In the genomic region with DNA sequence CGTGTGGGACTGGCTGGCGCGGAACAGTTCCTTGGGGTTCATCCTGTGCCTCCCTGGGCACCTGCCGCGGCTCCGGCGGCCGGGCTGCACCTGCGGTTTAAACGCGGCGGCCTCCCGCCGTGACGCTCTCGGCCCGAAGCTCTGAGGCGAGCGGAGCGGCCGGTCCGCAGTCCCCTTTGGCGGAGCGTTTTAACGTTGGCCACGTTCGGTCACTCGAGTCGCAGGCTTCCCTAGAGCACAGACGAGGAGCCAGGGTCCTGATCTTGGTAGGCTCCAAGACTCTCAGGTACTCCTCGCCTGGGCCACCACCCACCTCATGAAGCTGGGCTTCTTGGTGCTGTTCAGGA, we compare ENCODE assay signal across 8 mouse cellular contexts. TPM values are rescaled to one million over a fixed set of nuclear protein-coding genes. Genes with fewer than 3 reads are reported as not detected.
DNase-seq lines count a peak whose midpoint lies in the region; ATAC-seq and TF ChIP-seq lines count a peak whose summit lies in the region.

No protein-coding gene starts in this region.

- no peak for TF ChIP-seq CTCF in kidney, adult 2 months (conservative IDR thresholded peaks at IDR 0.05; ENCODE audit: insufficient read depth, insufficient read length, low read depth, low read length)
- no peak for TF ChIP-seq CTCF in G1E (IDR thresholded peaks at IDR 0.05; ENCODE audit: low read depth, low read length)

- no peak overlapping the region for H3K27ac ChIP-seq in kidney, adult 2 months (ENCODE audit: insufficient read depth, low read depth, low read length)
- peak overlapping the region; percentile 74 for H3K27ac ChIP-seq in forebrain, embryonic 12.5 days
- H3K27ac ChIP-seq in neural tube, embryonic 14.5 days (ENCODE audit: low read depth, low read length), result 0 out of 2 replicates have a peak overlapping the region, but pooled peaks have one; percentile 39

- no peak for TF ChIP-seq POLR2A in kidney, adult 2 months (IDR thresholded peaks at IDR 0.05; ENCODE audit: low read depth, low read length)

- H3K9ac ChIP-seq in forebrain, embryonic 12.5 days, result peak overlapping the region; percentile 95
- H3K9ac ChIP-seq in neural tube, embryonic 14.5 days (replicated peaks; ENCODE audit: low read depth, low read length), result peak overlapping the region; percentile 94

- peak overlapping the region; percentile 78 for H3K4me3 ChIP-seq in kidney, adult 2 months (ENCODE audit: insufficient read depth, low read depth, low read length)
- peak overlapping the region; percentile 99 for H3K4me3 ChIP-seq in G1E (ENCODE audit: low read depth, low read length)
- H3K4me3 ChIP-seq in forebrain, embryonic 12.5 days (replicated peaks), result peak overlapping the region; percentile 98
- H3K4me3 ChIP-seq in neural tube, embryonic 14.5 days (ENCODE audit: low read depth, low read length), result peak overlapping the region; percentile 97

- DNase-seq in kidney, adult 2 months, result no peak
- DNase-seq in kidney, postnatal 4 days, result no peak
- DNase-seq in G1E (ENCODE audit: low spot score) (no peak), liver (peak; percentile 35)
- no peak for DNase-seq in right cerebral cortex, adult 2 months (ENCODE audit: low spot score in 2 of 2)
- DNase-seq in urinary bladder, adult 18-20 months (ENCODE audit: low spot score in 2 of 2), result no peak

- peak overlapping the region; percentile 95 for H3K4me2 ChIP-seq in forebrain, embryonic 12.5 days
- H3K4me2 ChIP-seq in neural tube, embryonic 14.5 days (ENCODE audit: low read depth, low read length), result peak overlapping the region; percentile 74

- no peaks in the 10 kb centered on the region for H3K36me3 ChIP-seq in kidney, adult 2 months (ENCODE audit: control insufficient read depth, insufficient read depth, low read length)
- H3K36me3 ChIP-seq in G1E (replicated peaks), result peaks cover 40% of the 10 kb centered on the region
- H3K36me3 ChIP-seq in forebrain, embryonic 12.5 days (replicated peaks), result peaks cover 35% of the 10 kb centered on the region
- H3K36me3 ChIP-seq in neural tube, embryonic 14.5 days (ENCODE audit: control insufficient read depth, insufficient read depth, low read length), result peaks cover 30% of the 10 kb centered on the region

- H3K4me1 ChIP-seq in kidney, adult 2 months (ENCODE audit: control insufficient read depth, insufficient read depth, low read length), result peaks cover 3% of the 10 kb centered on the region; the same call in 1 of the 2 replicates
- peaks cover 50% of the 10 kb centered on the region for H3K4me1 ChIP-seq in G1E (ENCODE audit: insufficient read depth, low read depth, low read length)
- peaks cover 16% of the 10 kb centered on the region for H3K4me1 ChIP-seq in forebrain, embryonic 12.5 days
- peaks cover 14% of the 10 kb centered on the region for H3K4me1 ChIP-seq in neural tube, embryonic 14.5 days (ENCODE audit: control insufficient read depth, insufficient read depth, low read length)

- ATAC-seq in G1E (ENCODE audit: extremely low read depth, insufficient number of reproducible peaks, low FRiP score, poor library complexity, severe bottlenecking), result no peak
- ATAC-seq in forebrain, embryonic 12.5 days (ENCODE audit: low FRiP score), result 0 out of 2 replicates have a peak, but pooled peaks have one; percentile 14
- peak; percentile 19 for ATAC-seq in neural tube, embryonic 14.5 days (ENCODE audit: low read depth)

- H3K27me3 ChIP-seq in kidney, adult 2 months (replicated peaks; ENCODE audit: control insufficient read depth, insufficient read depth, low read length), result no peaks in the 10 kb centered on the region
- no peaks in the 10 kb centered on the region for H3K27me3 ChIP-seq in G1E (ENCODE audit: insufficient read depth, low read length)
- peaks cover 6% of the 10 kb centered on the region for H3K27me3 ChIP-seq in forebrain, embryonic 12.5 days
- H3K27me3 ChIP-seq in neural tube, embryonic 14.5 days (ENCODE audit: control insufficient read depth, insufficient read depth, low read length), result no peaks in the 10 kb centered on the region

- H3K9me3 ChIP-seq in G1E (replicated peaks), result no peaks in the 10 kb centered on the region
- no peaks in the 10 kb centered on the region for H3K9me3 ChIP-seq in forebrain, embryonic 12.5 days
- no peaks in the 10 kb centered on the region for H3K9me3 ChIP-seq in neural tube, embryonic 14.5 days (ENCODE audit: control insufficient read depth, low read length)

- under 1% methylated on average over 31 of the region's 31 CpGs for WGBS in kidney, adult 2 months
- under 1% methylated on average over 31 of the region's 31 CpGs for WGBS in forebrain, embryonic 12.5 days
- 0% methylated on average over 31 of the region's 31 CpGs for WGBS in neural tube, embryonic 14.5 days

RNA-seq across cellular contexts. Expression of a gene that starts 0.6 kb away (rescaled TPM):
- polyA plus RNA-seq in kidney, adult 2 months (2012; rRNA removed), result 5.1 and 6.3 TPM in 2 replicates
- total RNA-seq in G1E (2014; fragmentation: Nextera tagmentation), result 14.8 and 18.0 TPM in 2 replicates
- 23.5 and 37.0 TPM in 2 replicates for total RNA-seq in G1E (2017)
- polyA plus RNA-seq in G1E (2012), result 19.8 and 21.2 TPM in 2 replicates
- 21.8 and 21.9 TPM in 2 replicates for polyA plus RNA-seq in forebrain, embryonic 12.5 days (2016; fragmentation: Nextera tagmentation; extraction: Ambion mirVana)
- polyA plus RNA-seq in neural tube, embryonic 14.5 days (2014; fragmentation: Nextera tagmentation; extraction: Ambion mirVana), result 18.1 and 26.0 TPM in 2 replicates

RNA-seq across cellular contexts. Expression of a gene that starts 12.0 kb away (rescaled TPM):
- 13.0 and 14.1 TPM in 2 replicates for polyA plus RNA-seq in kidney, adult 2 months (2012; rRNA removed)
- 22.0 and 25.6 TPM in 2 replicates for total RNA-seq in G1E (2014; fragmentation: Nextera tagmentation)
- total RNA-seq in G1E (2017), result 19.8 and 25.1 TPM in 2 replicates
- 25.1 and 29.4 TPM in 2 replicates for polyA plus RNA-seq in G1E (2012)
- polyA plus RNA-seq in forebrain, embryonic 12.5 days (2016; fragmentation: Nextera tagmentation; extraction: Ambion mirVana), result 31.2 and 34.1 TPM in 2 replicates
- 34.0 and 39.6 TPM in 2 replicates for polyA plus RNA-seq in neural tube, embryonic 14.5 days (2014; fragmentation: Nextera tagmentation; extraction: Ambion mirVana)

RNA-seq across cellular contexts. Expression of a gene that starts 15.1 kb away (rescaled TPM):
- polyA plus RNA-seq in kidney, adult 2 months (2012; rRNA removed), result 85.7 and 107 TPM in 2 replicates
- total RNA-seq in G1E (2014; fragmentation: Nextera tagmentation) (21.8 and 41.1 TPM in 2 replicates), G1E (2017) (51.1 and 69.4 TPM in 2 replicates)
- 45.7 and 51.6 TPM in 2 replicates for polyA plus RNA-seq in G1E (2012)
- polyA plus RNA-seq in forebrain, embryonic 12.5 days (2016; fragmentation: Nextera tagmentation; extraction: Ambion mirVana), result 15.2 and 17.4 TPM in 2 replicates
- 30.2 and 31.6 TPM in 2 replicates for polyA plus RNA-seq in neural tube, embryonic 14.5 days (2014; fragmentation: Nextera tagmentation; extraction: Ambion mirVana)

RNA-seq across cellular contexts. Expression of a gene that starts 24.7 kb away (rescaled TPM):
- polyA plus RNA-seq in kidney, adult 2 months (2012; rRNA removed), result 55.8 and 66.0 TPM in 2 replicates
- 41.6 and 51.5 TPM in 2 replicates for total RNA-seq in G1E (2014; fragmentation: Nextera tagmentation)
- total RNA-seq in G1E (2017), result 128 and 162 TPM in 2 replicates
- 25.0 and 55.2 TPM in 2 replicates for polyA plus RNA-seq in G1E (2012)
- polyA plus RNA-seq in forebrain, embryonic 12.5 days (2016; fragmentation: Nextera tagmentation; extraction: Ambion mirVana), result 132 and 143 TPM in 2 replicates
- polyA plus RNA-seq in neural tube, embryonic 14.5 days (2014; fragmentation: Nextera tagmentation; extraction: Ambion mirVana), result 173 and 181 TPM in 2 replicates

RNA-seq across cellular contexts. Expression of a gene that starts 25.7 kb away (rescaled TPM):
- 22.4 and 24.1 TPM in 2 replicates for polyA plus RNA-seq in kidney, adult 2 months (2012; rRNA removed)
- 33.9 and 34.0 TPM in 2 replicates for total RNA-seq in G1E (2014; fragmentation: Nextera tagmentation)
- 38.6 and 45.5 TPM in 2 replicates for total RNA-seq in G1E (2017)
- 3.9 and 5.2 TPM in 2 replicates for polyA plus RNA-seq in G1E (2012)
- 3.3 and 4.4 TPM in 2 replicates for polyA plus RNA-seq in forebrain, embryonic 12.5 days (2016; fragmentation: Nextera tagmentation; extraction: Ambion mirVana)
- polyA plus RNA-seq in neural tube, embryonic 14.5 days (2014; fragmentation: Nextera tagmentation; extraction: Ambion mirVana), result 3.5 and 3.7 TPM in 2 replicates
